Mouse (Mus musculus) left cerebral cortex, adult 8-10 months (tissue): ENCODE measurements around the gene Tex52. TPM values are rescaled to one million over a fixed set of nuclear protein-coding genes. Genes with fewer than 3 reads are reported as not detected.

Experiments
- DNase-seq, 2 experiments: peaks; one replicate each; pipeline ENCODE4 v3.0.0; 2022; ENCODE audit warnings: low spot score in 2 of 2
- total RNA-seq, 4 experiments: library from RNA; stranded (reverse); gene quantifications; 2 replicates each; pipeline ENCODE4 v1.2.4; 2022

The Tex52 gene
- total RNA-seq, 4 experiments from 2014 or later: 1.6 to 2.3 (median 1.9) TPM

DNA sequence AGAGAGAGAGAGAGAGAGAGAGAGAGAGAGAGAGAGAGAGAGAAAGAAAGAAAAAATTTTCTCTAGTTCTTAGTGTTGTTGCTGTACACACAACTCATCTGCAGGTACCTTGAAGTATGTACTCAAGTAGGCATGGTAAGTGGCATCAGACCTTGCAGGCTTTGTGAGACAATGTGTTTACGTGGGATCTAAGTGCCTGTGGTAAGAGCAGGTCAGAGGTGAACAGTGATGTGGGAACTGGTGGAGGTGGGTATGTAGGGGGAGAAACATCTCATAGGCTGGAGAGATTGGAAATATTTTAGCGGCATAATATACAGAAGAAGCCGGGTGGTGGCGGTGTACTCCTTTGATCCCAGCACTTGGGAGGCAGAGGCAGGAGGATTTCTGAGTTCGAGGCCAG lies 52.3 kb downstream of the Tex52 start:
- no peak for DNase-seq

- no peak for DNase-seq
Observed at GRCm38 (mm10) chr6:128429300-128429699, 54.0 kb downstream of the Tex52 start.

- no peak for DNase-seq
Observed at GRCm38 (mm10) chr6:128429826-128430225, 54.6 kb downstream of the Tex52 start.

GRCm38 (mm10) chr6:128432356-128432915 lies 57.2 kb downstream of the Tex52 start:
- no peak for DNase-seq

DNA sequence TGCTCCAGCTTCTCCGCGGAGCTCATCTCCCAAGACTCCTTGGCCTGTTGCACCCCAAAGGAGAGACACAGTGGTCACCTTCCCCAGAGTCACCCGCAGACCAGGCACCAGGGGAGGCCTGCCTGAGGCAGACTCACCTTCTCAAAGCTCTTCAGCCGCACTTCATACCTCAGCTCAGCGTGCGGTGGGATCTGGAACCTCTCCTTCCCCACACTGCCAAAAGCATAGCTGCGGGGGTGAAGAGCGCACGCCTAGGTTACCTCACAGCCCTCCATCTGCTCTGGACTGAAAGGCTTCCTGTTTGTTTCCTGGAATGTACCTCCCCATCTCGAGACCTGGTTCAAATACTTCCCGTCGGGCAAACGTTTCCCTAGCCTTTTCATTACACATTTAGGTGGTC lies 58.3 kb downstream of the Tex52 start:
- no peak for DNase-seq

Other genes starting within 250 kb of the Tex52 start
- 10 to 100 TPM; 45.6 to 54.7 (median 49.0) TPM for gene Tspan9, start 231.9 kb upstream of the Tex52 start, total RNA-seq
- gene Tead4, start 74.6 kb upstream of the Tex52 start, total RNA-seq: 1 to 10 TPM in 2 of 4 experiments, under 1 TPM in 2; 0.57 to 1.7 (median 0.92) TPM
- gene Tulp3, start 19.6 kb upstream of the Tex52 start, total RNA-seq: 10 to 100 TPM; 16.6 to 22.1 (median 20.2) TPM
- gene Rhno1, start 12.5 kb upstream of the Tex52 start, total RNA-seq: 10 to 100 TPM; 17.3 to 20.1 (median 18.8) TPM
- gene Foxm1, start 12.5 kb upstream of the Tex52 start, total RNA-seq: 1 to 10 TPM in 3 of 4 experiments, under 1 TPM in 1; 0.81 to 1.8 (median 1.7) TPM
- gene Gm44596, start within 50 bp of the Tex52 start, total RNA-seq: not detected
- 10 to 100 TPM; 11.6 to 14.2 (median 11.9) TPM for gene Nrip2, start 23.8 kb downstream of the Tex52 start, total RNA-seq
- gene Itfg2, start 49.5 kb downstream of the Tex52 start, total RNA-seq: 10 to 100 TPM; 25.7 to 34.9 (median 29.0) TPM
- gene Fkbp4, start 63.2 kb downstream of the Tex52 start, total RNA-seq: 100 to 1,000 TPM; 107 to 120 (median 113) TPM
- gene Pzp, start 151.3 kb downstream of the Tex52 start, total RNA-seq: not detected
- 10 to 100 TPM in 2 of 4 experiments, 1 to 10 TPM in 2; 6.2 to 13.6 (median 9.9) TPM for gene A2ml1, start 206.2 kb downstream of the Tex52 start, total RNA-seq
- gene Klrb1a, start 248.1 kb downstream of the Tex52 start, total RNA-seq: not detected